Mouse (Mus musculus) lung, postnatal 10 days (tissue): ENCODE results near the gene Olfr738.

Experiments
- DNase-seq: peaks from one replicate; pipeline ENCODE4 v3.0.0; 2021

Gene Olfr738

DNA sequence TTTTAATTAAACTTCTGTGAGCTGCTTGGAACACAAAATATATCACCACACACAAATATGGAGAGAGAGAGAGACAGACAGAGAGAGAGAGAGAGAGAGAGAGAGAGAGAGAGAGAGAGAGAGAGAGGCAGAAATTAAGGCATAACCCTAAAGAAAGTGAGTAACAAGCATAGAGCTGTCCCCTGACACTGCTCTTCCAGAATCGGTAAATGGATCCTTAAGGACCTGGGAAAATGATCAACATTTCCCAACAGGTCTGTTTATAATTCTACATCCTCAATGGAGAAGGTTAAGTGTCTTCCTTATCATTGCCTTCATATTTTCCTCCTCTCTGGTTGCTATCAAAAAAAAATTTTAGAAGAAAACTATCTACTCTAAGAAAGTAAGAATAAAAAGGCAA is at the start of gene Olfr738:
Olfr738 (plus strand) TSS at position 301 of the 400 bp plus-strand sequence.
- DNase-seq = no peak

DNA sequence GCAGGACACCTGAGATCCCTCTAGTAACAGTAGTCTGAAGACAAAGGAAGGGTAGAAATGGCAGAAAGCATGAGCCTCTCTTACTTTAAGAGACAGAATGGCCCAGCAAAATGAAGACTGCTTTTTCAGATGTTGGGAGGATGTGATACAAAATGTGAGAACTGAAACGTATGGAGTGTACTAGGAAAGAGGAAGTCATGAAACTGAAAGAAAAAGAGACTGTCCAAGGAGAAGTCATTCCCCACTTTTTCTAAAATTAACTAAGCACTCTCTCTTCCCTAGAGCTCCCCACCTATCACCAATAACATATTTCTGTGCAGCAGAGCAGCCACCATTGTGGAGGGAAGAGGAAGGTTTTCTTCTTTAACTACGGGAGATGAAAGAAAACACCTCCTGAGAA is 49.8 kb upstream of the Olfr738 start, which contains the start of gene Tlr11:
Tlr11 (plus strand) TSS at position 322 of the 400 bp plus-strand sequence.
- no peak for DNase-seq

DNA sequence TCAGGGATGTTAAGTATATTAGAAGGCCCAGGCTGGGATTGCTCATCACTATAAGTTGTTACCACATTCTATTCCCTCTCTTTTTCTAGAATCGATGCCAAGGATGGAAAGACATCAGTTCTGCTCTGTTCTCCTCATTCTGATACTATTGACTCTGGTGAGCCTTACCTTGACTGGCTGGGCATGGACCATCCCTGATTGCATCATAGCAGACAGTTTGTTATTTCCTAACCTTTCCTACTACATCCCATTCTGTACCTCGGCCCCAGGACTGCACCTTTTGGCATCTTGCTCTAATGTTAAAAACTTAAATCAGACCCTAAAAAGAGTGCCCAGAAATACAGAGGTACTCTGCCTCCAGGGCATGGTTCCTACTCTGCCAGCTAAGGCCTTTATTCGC is 46.9 kb upstream of the Olfr738 start:
- no peak for DNase-seq

DNA sequence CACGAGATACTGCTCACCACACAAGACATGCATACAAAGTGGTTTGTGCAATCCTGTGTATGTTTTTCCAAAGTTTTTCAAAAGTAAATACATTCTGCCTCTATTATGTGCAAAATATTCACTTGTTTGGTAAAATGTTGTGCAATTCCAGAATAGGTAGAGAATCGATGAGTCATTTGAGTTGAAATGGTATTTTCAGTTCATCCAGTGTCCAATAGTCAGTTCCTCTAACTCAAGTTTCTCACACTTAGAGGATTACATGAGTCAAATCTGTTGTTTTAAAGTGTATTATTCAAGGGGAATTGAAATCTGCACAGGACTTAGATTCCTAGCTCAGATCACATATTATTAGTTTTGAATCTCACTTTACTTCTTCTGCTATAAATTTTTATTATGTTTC is 43.8 kb upstream of the Olfr738 start:
- no peak for DNase-seq

DNA sequence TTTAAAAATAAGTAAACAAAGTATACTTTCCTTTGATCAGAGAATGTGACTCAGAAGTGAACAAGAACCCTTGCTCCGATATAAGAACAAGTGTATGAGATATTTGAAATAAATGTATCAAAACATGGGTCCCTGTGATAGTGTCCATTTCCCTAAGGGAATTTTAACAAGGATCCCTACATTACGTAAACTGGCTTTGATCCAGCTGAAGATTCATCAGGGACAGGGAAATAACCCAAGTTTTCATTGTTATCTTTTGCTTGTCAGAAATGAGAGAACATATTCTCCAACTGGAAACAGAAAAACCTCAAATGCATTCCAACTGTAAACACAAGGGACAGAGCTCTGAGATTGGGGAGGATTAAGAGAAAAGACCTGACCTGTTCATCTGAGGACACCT is 26.5 kb upstream of the Olfr738 start, which contains the start of gene Olfr736:
Olfr736 (plus strand) TSS at position 301 of the 400 bp plus-strand sequence.
- no peak for DNase-seq

DNA sequence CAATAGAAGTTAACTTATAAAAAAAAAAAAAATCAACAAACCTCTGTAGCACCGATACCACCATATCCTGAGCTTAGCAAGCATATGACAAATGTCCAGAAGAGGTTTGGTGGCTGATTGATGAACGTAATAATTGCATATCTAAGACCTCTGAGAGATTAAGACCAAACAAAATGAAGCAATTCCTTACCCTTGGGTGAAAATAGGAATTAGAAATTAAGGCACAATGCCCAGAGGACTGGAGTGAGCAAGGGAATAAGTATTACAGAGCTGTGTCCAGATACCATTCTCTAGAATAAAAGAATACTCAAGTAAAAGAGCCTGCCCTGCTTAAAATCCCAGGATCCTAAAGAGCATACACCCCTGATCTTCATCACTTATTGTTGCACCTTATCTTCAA is 11.0 kb downstream of the Olfr738 start, which contains the start of gene Olfr739:
Olfr739 (plus strand) TSS at position 301 of the 400 bp plus-strand sequence.
- DNase-seq = no peak

DNA sequence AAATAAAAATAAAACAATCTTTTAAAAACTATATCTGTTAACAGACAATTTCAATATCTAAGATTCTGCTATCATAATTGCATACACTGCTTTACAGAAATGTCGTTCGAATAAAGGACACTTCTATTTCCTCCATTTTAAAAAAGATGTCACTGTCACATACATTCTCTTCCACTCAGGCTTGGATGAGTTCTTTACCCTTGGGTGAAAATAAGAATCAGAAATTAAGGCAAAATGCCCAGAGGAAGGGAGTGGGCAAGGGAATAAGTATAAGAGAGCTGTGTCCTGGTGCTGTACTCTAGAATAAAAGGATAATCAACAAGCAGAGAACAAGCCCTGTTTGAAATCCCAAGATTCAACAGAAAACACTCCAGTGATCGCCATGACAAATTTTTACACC is 37.9 kb downstream of the Olfr738 start, which contains the start of gene Olfr740:
Olfr740 (plus strand) TSS at position 301 of the 400 bp plus-strand sequence.
- DNase-seq = no peak
